Mouse (Mus musculus) fibroblast of lung, adult 2 months (primary cell): ENCODE measurements at regions not wholly inside any gene's neighbourhood (a gene's known extent, or its start where the extent isn't known, plus 50 kb on each side); places are given as distances from the start of the nearest gene placed in this dataset.

Experiments
- DNase-seq: peaks from one replicate; pipeline ENCODE4 v3.0.0-alpha.2; 2011; ENCODE audit warnings: low read depth

DNA sequence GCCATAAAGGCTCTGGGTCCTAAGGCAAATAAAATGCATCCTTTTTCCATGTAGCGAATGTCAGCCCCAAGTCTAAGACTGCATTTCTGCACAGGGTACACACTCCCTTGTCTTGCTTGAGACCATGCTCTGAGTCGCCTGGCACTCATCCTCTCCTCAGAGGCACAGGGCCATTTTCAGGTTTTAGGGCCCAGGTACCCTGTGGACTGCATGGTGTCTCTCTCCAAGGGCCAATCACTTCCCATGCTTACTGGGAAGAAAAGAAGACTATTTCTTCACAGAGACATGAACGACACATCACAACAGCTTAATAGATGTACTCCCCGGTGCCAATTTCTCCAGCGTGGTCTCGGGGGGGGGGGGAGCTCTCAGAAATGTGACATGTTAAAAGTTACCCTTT, 434.5 kb upstream of the Cdh4 start:
- no peak for DNase-seq

DNA sequence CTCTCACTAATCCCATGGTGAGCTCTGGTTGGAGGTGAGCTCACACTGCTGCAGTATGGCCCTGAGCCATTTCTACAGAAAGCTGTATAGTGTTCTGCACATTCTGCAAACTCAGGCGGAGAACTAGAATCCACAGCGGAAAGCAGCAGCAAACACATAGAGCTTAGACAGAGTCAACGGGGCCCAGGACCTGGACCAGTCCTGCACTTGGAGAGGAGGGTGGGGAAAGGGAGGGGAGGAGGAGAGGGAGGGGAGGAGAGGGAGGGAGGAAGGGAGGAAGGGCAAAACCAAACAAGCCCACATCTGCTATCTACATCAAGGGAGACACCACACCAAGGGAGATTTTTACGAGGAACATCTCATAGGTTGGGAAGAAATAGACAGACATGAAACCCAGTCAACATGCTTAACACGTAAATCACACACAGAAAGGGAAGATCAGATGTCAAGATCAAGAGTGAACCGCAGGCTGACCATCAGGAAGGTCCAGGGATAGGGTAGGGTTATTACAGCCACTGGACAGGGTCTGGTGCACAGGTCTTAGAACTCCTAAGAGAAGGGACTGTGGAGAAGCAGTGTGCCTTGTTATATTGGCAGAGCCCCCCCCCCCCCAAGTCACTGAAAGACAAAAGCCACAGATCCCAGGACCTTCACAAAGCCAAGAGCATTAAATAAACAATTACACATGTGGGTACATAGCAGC, 428.2 kb upstream of the Cdh4 start:
- no peak for DNase-seq

DNA sequence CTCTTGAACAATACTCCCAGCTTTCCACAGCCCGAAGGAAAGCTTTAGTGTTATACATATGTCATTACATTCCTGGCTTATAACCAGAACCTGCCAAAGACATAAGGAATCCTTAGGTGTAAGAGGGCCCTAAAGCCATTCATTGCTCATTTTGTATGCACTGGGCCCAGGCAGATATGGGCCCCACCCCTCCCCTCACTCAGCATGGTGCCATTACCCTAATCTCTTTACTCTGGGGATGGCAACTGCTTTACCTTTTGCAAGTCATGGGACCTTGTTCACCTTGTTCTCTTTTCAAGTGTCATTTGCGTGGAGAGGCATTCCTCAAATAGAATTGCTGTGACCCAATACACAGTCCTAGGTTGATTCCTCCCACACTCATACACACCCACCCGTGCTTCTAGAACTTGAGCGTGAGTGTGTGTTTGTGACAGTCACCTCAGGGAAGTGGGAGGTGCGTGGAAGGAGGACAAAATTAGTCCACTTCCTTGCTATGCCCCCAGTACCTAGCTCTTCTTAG, 419.5 kb upstream of the Cdh4 start:
- DNase-seq = no peak

DNA sequence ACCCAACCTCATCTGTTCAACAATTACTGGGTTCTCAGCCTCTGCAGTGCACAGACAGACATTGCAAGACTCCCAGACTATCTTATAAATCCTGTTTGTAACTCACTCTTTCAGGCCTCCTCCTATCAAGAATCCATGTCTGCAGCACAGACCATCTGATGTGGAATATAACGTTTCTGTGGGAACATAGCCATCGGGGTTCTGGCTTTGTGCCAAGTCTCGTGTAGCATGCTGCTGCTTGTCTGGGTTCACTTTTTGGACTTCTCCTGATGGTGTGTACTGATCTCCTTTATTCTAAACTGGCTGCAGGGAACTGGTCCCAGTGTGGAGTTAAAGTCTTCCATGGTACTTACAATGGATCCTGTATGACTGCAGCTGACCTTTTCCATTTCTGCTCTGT, 418.0 kb upstream of the Cdh4 start:
- DNase-seq = no peak

DNA sequence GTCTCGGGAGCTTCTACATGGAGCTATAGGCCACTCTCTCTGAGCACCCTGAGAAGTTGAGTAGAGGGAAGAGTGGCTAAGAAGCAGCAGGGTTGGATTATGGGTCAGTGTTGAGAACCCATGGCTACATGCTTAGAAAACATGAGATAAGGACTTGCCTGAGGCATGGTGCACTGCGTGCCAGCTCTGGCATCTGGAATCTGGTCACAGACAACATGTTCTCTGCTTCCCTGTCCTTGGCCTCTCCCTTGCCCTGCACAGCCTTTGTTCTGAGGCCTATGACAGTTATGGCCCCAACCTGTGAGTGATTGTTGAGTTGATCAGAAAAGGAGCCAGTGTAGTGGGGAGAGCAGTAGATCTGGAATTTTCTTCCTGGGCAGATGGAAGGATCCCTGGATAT, 409.1 kb upstream of the Cdh4 start:
- DNase-seq = no peak

DNA sequence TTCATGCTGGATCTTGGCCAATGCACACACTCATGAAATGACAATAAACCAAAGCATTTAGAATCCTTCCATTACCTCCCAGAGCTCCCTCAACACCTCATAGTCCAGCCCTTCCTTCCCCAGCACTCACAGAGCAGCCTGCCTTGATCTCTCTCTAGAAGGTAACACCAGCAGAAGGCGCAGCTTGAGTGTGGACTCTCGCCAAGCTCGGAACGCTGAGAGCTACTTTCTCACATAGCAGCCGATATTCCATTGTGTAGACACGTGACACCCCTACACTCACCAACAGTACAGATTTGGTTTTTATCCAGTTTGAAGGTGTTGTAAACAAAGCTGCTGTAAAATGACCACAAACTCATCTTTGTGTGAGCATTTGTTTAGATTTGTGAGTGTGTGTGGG, 406.8 kb upstream of the Cdh4 start:
- DNase-seq = no peak

DNA sequence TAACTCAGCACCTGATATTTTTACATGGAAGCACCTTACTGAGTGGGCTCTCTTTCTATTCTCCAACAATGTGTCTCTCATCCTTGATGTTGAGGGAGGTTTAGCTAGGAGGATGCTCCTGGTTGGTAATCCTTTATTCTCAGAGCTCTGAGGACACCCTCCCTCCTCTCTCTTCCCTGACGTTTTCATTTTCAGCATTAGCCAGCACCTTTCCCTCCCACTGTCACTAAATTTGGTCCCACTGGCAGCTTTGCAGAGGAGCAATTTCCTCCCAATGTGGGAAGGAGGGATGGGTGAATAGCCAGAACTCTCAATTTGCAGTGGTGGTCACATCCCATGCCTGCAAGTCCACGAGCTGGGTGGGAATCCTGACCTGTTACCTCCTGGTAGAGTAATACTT, 402.5 kb upstream of the Cdh4 start:
- DNase-seq = no peak

DNA sequence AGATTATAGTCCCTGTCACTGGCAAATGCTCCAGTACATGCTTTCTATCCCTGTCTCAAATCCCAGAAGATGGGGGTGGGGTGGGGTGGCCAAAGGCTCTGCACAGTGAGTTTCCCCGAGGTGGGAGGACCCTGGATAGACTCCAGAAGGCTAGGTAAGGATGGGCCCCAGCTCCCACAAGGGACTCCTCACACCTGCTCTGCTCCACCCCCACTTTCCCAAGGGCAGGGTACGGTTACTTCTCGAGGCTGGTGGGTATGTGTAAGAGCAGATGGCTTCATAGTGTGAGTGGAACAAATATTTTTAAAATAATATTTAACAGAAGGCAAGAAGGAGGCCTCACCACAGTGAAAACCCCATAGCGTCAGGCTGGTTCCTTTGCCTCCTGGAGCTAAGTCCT, 398.6 kb upstream of the Cdh4 start:
- DNase-seq = no peak

DNA sequence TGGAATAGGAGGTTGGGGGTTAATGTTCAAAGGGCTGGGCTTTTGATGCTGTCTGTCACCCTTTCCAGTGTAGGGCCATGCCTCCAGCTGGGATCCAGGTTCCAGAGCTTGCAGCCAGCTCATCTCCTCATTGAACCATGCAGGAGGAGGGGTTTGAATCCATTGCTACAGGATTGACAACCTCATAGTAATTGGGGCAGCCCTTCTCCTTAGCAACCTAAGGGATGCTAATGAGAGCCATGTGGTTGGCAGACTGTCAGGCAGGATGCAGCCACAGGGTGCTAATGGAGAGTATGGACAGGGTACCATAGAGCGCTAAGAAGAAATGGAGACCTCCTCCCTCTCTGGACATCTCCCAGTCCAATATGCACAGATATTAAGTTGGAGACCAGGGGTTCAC, 396.9 kb upstream of the Cdh4 start:
- DNase-seq = no peak

DNA sequence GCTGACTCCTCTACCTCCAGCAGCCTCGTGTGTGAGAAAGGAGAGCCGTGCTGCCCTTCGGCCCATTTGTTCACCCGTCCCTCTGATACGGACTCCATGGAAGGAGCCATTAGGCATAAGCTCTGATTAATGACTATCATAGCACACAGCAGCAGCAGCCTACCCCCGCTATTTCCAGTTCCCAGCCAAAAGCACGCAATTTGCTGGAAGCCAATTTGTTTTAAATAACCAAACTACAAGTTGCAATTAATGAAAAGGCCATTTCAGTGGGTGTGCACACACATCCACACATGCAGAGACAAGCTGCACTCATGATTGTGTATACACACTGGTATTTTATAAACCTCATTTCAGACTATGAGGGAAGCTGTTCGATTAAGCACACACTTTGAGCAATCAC, 387.8 kb upstream of the Cdh4 start:
- no peak for DNase-seq

DNA sequence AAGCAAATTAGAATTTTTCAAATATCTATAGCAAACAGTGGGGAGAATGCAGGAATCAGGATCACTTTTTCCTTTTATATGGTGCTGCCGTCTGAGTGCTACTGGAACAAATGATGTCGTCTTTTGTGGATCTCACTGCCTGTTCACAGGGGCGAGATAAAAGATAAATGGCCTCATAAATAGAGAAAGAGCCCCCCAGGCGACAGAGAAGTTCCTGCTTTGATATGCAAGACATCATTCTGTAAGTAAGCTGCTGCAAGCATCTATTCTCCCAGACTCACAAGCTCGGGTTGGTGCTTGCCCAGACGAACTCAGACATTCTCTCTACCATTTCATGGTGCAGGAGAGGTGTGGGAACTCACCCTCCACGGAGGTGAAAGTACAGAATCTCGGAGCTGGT, 377.6 kb upstream of the Cdh4 start:
- DNase-seq = no peak

DNA sequence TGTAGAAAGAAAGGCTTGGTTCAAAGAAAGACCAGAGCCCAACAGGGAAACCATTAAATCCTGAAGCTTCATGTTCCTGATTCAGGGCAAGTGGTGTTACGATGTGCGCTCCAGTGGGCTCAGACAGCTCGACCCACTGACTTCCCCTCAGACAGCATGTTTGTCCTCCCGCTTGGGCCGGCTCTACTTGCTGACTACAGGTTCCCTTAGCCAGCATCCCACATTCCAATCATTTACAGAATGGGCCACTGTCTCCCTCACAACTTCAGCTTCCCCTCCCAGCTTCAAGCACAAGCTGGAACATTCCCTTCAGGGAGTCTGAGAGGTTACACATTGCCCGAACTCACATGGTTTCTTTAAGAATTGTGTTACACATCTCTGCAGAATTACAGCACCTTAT, 372.7 kb upstream of the Cdh4 start:
- no peak for DNase-seq

DNA sequence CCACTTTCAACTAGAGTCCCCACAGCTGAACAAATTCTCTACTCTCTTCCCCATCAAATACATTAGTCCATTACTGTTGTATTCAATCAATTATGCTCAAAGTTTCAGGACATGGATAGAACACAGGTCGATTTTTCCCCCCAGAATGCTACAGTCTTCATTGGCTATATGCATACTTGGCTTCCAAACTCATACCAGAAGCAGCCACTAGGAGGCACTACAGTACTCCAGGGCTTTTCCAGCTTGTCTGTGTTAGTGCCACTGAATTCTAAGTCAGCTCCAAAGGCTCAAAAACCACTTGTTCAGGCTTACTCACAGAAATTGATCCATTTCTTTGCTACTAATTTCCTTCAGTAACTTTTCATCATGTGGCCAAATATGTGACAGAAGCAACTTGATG, 371.9 kb upstream of the Cdh4 start:
- DNase-seq = no peak

DNA sequence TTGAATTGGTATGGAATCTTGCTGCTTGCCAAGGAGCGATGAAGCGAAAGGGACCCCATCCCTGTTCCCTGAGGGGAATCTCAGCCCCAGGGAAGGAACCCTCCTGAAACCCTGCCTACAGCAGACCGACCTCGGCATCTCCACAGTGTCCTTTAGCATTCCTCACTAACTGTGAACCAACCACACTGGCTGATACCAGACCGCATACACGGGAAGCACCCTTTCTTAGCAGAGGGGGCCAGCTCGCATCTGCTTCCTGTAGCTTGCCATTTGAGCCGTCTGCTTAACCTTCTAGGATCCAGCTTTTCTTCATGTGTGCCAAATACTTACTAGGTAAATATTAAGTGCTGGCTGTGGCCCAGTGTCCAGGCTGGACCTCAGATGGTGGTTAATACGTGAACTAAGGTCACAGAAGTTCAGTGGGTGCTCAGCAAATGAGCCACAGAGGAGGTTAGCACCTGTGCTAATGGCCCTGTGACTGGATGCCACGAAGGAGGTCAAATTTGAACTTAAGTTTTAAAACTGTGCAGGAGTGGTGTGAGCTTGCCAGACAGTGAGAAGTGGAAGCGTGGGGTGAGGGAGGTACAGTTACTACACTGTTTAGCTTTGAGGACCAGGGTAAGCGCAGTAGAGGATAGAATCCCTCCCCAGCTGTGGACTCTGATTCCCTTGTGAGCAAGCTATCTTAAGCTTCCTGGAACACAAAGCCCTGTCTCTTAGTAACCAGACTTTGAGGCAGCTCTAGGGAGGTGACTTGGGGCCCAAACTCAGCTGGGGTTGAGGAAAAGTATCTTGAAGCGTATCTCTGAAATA, 361.6 kb upstream of the Cdh4 start:
- DNase-seq = no peak

DNA sequence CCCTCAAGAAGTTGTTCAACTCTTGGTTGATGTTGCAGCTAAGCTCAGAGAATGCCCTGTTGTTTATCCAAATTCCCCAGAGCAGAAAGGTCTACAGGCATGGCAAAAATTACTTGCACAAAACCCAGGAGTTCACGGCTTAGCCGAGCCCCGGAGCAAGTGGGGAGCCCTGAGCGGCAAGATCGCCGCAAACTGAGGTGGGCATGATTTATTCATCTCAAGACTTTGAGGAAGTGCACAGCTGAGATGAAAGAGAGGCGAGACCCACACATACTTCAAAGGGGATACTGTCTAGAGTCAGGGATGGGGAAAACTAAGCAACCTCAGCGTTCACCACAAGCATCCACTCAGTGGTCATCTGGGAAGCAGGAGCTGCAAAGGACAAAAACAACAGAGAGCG, 355.3 kb upstream of the Cdh4 start:
- no peak for DNase-seq

DNA sequence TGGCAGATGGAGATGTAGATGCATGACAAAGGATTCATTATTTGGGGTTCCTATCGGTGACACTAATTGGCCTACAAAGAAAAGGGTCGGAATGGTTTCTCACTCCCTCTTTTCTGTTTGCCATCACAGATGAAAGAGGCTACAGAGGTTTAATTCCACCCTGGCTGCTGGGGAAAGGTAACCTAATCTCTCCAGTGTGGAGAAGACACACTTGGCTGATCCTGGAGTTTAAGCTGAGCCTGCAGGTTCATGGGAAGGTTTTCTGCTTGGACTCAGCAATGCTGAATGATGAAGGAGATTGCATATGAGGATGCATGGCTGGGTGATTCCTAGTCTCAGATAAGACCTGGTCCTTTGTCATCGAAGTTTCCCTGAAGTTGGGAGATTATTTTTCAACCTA, 350.8 kb upstream of the Cdh4 start:
- no peak for DNase-seq

DNA sequence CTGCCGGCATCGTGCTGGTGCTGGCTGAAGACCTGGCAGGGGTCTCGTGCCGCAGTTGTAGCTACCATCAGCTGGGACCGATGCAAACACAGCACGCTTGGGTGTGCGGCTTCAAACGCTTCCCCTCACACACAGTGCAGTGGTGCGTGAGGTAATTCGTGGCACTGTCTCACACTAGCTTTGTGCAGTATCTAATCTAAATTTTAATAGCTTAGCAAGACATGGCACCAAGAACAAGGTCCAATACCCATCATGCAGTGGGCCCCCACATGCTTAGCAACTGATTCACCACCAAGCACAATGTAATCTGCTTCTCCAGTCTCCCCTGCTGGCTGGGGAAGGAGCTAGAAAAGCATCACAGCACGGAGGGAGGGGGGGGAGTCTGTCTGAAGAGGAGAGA, 348.2 kb upstream of the Cdh4 start:
- no peak for DNase-seq

DNA sequence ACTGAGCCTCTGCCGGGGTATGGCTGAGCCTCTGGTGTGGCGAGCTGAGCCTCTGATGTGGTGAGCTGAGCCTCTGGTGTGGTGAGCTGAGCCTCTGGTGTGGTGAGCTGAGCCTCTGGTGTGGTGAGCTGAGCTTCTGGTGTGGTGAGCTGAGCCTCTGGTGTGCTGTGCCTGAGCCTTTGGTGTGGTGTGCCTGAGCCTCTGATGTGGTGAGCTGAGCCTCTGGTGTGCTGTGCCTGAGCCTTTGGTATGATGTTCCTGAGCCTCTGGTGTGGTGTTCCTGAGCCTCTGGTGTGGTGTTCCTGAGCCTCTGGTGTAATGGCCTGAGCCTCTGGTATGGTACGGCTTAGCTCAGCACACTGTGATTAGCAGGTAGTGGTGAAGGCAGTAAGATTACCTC, 346.2 kb upstream of the Cdh4 start:
- no peak for DNase-seq

DNA sequence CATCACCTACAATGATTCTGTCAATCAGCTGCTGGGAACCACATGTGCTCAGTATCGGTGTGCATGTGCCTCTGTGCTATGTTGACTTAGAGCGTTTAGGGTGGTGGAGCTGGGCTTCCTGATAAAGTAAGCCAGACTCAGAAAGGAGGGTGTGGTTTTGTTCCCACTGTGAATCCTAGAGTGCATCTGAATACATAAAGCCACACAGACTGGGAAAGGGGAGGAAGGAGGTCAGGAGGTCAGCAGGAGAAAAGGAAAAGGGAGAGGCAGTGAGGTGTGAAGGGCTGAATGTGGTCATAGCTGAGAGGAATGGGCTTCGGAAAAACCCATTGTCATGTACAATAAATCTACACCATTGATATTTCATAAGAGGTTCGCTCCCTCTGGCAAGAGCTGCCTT, 345.4 kb upstream of the Cdh4 start:
- no peak for DNase-seq

DNA sequence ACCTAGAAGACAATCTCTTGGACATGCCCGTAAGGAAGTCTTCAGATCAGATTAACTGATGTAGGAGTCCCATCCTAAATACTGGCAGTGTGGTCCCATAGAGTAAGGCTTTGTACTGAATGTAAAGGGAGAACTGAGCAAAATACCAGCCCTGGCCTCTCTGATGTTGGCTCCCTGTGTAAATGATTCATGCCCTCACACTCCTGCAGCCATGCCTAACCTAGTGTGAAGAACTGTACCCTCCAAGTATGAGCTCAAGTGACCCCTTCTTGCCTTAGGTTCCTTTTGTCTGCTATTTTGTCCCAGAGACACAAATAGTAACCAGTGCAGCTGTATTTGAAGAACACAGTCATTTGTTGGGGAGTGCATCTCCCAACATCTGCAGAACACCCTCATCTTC, 342.4 kb upstream of the Cdh4 start:
- no peak for DNase-seq

DNA sequence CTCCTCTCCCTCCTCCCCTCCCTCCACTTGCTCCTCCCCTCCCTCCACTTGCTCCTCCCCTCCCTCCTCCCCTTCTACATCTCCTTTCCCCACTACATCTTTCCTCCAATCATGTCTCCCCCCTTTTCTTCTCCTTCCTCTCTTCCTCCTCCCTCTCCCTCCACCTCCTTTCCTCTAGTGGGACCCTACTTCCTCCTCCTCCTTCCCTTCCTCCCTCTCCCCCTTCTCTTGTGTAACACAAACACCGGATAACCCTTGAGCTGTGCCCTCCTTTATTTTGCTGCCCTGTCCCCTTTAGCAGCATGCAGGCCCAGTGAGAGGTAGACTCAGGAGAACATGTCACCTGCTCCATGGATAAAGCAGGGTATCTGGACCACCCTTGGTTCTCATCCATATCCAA, 339.1 kb upstream of the Cdh4 start:
- DNase-seq = no peak

DNA sequence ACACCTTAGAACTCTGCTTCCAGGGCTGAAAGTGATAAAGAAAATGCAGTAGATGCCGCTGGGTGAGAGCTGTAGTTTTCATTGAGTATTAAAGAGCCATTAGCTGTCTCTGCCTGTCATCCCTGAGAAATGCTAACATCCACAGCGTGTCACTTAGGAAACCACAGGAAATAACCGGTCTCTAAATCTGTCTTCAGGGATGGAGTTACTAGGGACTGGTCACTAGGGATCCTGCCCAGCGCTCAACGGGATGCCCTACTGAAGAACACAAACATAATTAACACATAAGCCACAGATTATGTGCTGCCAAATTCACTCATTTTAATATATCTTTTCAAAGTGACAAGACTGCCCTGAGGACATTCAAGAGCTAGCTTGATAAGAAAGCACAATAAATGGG, 329.3 kb upstream of the Cdh4 start:
- DNase-seq = no peak

DNA sequence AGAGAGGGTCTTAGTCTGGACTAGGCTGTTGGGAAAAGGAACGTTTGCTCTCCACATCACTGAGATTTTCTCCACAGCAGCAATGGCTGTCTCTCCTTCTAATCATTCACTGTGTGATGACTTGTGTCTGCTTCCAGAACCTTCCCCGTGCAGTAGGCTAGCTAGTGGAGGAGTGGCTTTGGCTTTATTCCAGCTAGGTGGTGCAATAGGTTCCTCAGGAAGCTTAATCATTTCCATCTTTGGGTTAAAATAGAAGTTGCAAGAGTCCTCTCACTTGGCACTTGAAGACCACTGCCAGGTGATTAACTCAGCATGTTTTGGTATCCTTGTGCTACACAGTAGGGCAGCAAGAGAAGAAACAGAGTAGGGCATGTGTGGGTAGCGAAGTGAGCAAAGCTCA, 314.2 kb upstream of the Cdh4 start:
- DNase-seq = no peak

DNA sequence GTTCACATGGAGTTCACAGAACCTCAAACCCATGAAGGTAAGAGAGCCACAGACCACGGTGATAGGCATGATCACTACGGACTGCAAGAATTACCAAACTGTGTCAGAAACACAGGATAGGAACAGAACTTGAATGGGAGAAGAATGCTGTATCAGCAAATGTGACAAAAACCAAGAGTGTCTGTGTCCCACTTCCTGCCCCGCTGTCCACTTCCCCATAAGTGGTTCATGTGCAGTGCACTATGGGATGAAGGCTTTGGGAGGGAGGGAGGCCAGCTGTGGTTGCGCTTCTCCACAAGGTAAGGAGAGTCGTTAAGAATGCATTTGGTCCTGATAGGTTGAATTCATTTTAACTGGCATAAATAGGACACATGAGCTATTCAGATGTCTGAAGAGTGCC, 313.8 kb upstream of the Cdh4 start:
- DNase-seq = no peak
